Mouse (Mus musculus): ENCODE measurements around the gene Btbd16. TPM values are rescaled to one million over a fixed set of nuclear protein-coding genes. Genes with fewer than 3 reads are reported as not detected.
A peak's percentile ranks its signal among the peaks of the same experiment; 100 is the strongest.

Gene Btbd16
- total and polyA plus RNA-seq, 2 experiments from 2014 or later, result 0.10 to 0.41 TPM

- WGBS, result 91% methylated on average over 9 of the region's 9 CpGs
- Histone ChIP-seq H3K4me3 (ENCODE audit: low read depth, low read length) (no peak overlapping the region), H3K9ac (no peak overlapping the region), H3K4me2 (ENCODE audit: low read depth) (no peak overlapping the region), H3K27me3 (ENCODE audit: insufficient read depth, low read length) (no peaks in the 10 kb centered on the region; the same call in 1 of the 2 replicates), H3K4me1 (ENCODE audit: insufficient read depth) (no peaks in the 10 kb centered on the region), H3K27ac (ENCODE audit: low read depth, low read length) (no peak overlapping the region), H3K36me3 (ENCODE audit: insufficient read depth) (no peaks in the 10 kb centered on the region), H3K9me3 (ENCODE audit: low read length) (no peaks in the 10 kb centered on the region)
- ATAC-seq (no peak), DNase-seq (no peak)
- TF ChIP-seq CTCF (IDR thresholded peaks at IDR 0.05; ENCODE audit: low read depth), result no peak
These were observed 54.1 kb downstream of the Btbd16 start for GRCm38 (mm10) chr7:130827844-130828403.

- H3K36me3 ChIP-seq (ENCODE audit: insufficient read depth), result no peaks in the 10 kb centered on the region
- ATAC-seq (no peak), DNase-seq (no peak)
- no peak for TF ChIP-seq CTCF (IDR thresholded peaks at IDR 0.05; ENCODE audit: low read depth)
- no peak overlapping the region for H3K27ac ChIP-seq (ENCODE audit: low read depth, low read length)
- no peak overlapping the region for H3K4me3 ChIP-seq (ENCODE audit: low read depth, low read length)
- no peaks in the 10 kb centered on the region; the same call in 1 of the 2 replicates for H3K27me3 ChIP-seq (ENCODE audit: insufficient read depth, low read length)
- 87% methylated on average over 10 of the region's 10 CpGs for WGBS
- no peaks in the 10 kb centered on the region for H3K9me3 ChIP-seq (ENCODE audit: low read length)
- no peak overlapping the region for H3K4me2 ChIP-seq (ENCODE audit: low read depth)
- no peaks in the 10 kb centered on the region for H3K4me1 ChIP-seq (ENCODE audit: insufficient read depth)
- H3K9ac ChIP-seq, result no peak overlapping the region
These were observed 54.6 kb downstream of the Btbd16 start for GRCm38 (mm10) chr7:130828475-130828874.

GRCm38 (mm10) chr7:130831586-130831985, 57.7 kb downstream of the Btbd16 start:
- Histone ChIP-seq H3K4me3 (ENCODE audit: low read depth, low read length) (no peak overlapping the region), H3K4me2 (ENCODE audit: low read depth) (no peak overlapping the region), H3K9ac (no peak overlapping the region), H3K27me3 (ENCODE audit: insufficient read depth, low read length) (no peaks in the 10 kb centered on the region; the same call in 1 of the 2 replicates), H3K36me3 (ENCODE audit: insufficient read depth) (no peaks in the 10 kb centered on the region), H3K4me1 (ENCODE audit: insufficient read depth) (no peaks in the 10 kb centered on the region), H3K9me3 (ENCODE audit: low read length) (no peaks in the 10 kb centered on the region), H3K27ac (ENCODE audit: low read depth, low read length) (no peak overlapping the region)
- DNase-seq (no peak), ATAC-seq (no peak)
- WGBS, result 92% methylated on average over 5 of the region's 5 CpGs
- TF ChIP-seq CTCF (IDR thresholded peaks at IDR 0.05; ENCODE audit: low read depth), result no peak

GRCm38 (mm10) chr7:130834299-130834698, 60.4 kb downstream of the Btbd16 start:
- Histone ChIP-seq H3K27ac (ENCODE audit: low read depth, low read length) (no peak overlapping the region), H3K9ac (no peak overlapping the region), H3K4me2 (ENCODE audit: low read depth) (no peak overlapping the region), H3K36me3 (ENCODE audit: insufficient read depth) (no peaks in the 10 kb centered on the region), H3K4me1 (ENCODE audit: insufficient read depth) (peaks cover 10% of the 10 kb centered on the region; the same call in 1 of the 2 replicates), H3K4me3 (ENCODE audit: low read depth, low read length) (no peak overlapping the region), H3K9me3 (ENCODE audit: low read length) (no peaks in the 10 kb centered on the region), H3K27me3 (ENCODE audit: insufficient read depth, low read length) (no peaks in the 10 kb centered on the region; the same call in 1 of the 2 replicates)
- DNase-seq, result peak; percentile 86
- peak; percentile 87 for ATAC-seq
- no peak for TF ChIP-seq CTCF (IDR thresholded peaks at IDR 0.05; ENCODE audit: low read depth)
- WGBS, result 17% methylated on average over 21 of the region's 21 CpGs

GRCm38 (mm10) chr7:130834958-130835861, 61.3 kb downstream of the Btbd16 start:
- no peak overlapping the region for H3K4me3 ChIP-seq (ENCODE audit: low read depth, low read length)
- H3K9ac ChIP-seq, result no peak overlapping the region
- WGBS, result 11% methylated on average over 18 of the region's 18 CpGs
- H3K27me3 ChIP-seq (ENCODE audit: insufficient read depth, low read length), result no peaks in the 10 kb centered on the region; the same call in 1 of the 2 replicates
- H3K36me3 ChIP-seq (ENCODE audit: insufficient read depth), result no peaks in the 10 kb centered on the region
- no peak overlapping the region for H3K27ac ChIP-seq (ENCODE audit: low read depth, low read length)
- no peak overlapping the region for H3K4me2 ChIP-seq (ENCODE audit: low read depth)
- TF ChIP-seq CTCF (IDR thresholded peaks at IDR 0.05; ENCODE audit: low read depth), result no peak
- ATAC-seq (no peak), DNase-seq (peak; percentile 12)
- no peaks in the 10 kb centered on the region for H3K9me3 ChIP-seq (ENCODE audit: low read length)
- peaks cover 10% of the 10 kb centered on the region; the same call in 1 of the 2 replicates for H3K4me1 ChIP-seq (ENCODE audit: insufficient read depth)

DNA sequence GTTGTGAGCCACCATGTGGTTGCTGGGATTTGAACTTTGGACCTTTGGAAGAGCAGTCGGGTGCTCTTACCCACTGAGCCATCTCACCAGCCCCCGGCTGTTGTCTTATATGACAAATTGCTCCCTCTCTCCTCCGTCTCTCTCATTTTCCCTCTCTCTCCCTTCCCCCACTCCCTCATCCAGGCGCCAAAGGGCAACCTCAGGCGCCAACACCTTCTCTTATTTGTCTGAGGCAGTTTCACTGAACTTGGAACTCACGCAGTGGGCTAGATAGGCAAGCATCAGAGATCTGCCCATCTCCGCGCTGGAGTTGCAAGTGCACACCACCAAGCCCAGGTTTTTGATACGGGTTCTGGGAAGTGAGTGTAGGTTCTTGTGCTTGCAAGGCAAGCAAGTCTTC, 62.2 kb downstream of the Btbd16 start:
- DNase-seq, result no peak
- Histone ChIP-seq H3K9ac (no peak overlapping the region), H3K27ac (ENCODE audit: low read depth, low read length) (no peak overlapping the region), H3K4me3 (ENCODE audit: low read depth, low read length) (no peak overlapping the region), H3K27me3 (ENCODE audit: insufficient read depth, low read length) (no peaks in the 10 kb centered on the region; the same call in 1 of the 2 replicates), H3K36me3 (ENCODE audit: insufficient read depth) (no peaks in the 10 kb centered on the region), H3K4me1 (ENCODE audit: insufficient read depth) (peaks cover 10% of the 10 kb centered on the region; the same call in 1 of the 2 replicates), H3K9me3 (ENCODE audit: low read length) (no peaks in the 10 kb centered on the region), H3K4me2 (ENCODE audit: low read depth) (no peak overlapping the region)
- no peak for ATAC-seq
- 77% methylated on average over 9 of the region's 9 CpGs for WGBS
- no peak for TF ChIP-seq CTCF (IDR thresholded peaks at IDR 0.05; ENCODE audit: low read depth)
